ENCODE assay signal across 13 mouse cellular contexts in genomic region chr11:119777872-119778271, GRCm38 (mm10).
"Had no signal": no experiment of that assay in that cellular context is flagged by ENCODE, and none has a peak within 500 bp of the region (broad histone marks: within the 10 kb centered on the region; RNA-seq: fewer than 3 reads in every experiment).

No protein-coding gene starts in this region.

- H3K9me3 ChIP-seq: megakaryocyte, embryonic 14.5 days; midbrain, embryonic 15.5 days had no signal

- H3K4me2 ChIP-seq: kidney, embryonic 15.5 days; liver, embryonic 13.5 days; lung, embryonic 14.5 days; midbrain, embryonic 15.5 days; neural tube, embryonic 13.5 days had no signal

- H3K4me1 ChIP-seq: kidney, embryonic 15.5 days; liver, embryonic 13.5 days; midbrain, embryonic 15.5 days had no signal

- H3K27me3 ChIP-seq: kidney, embryonic 15.5 days; liver, embryonic 13.5 days; megakaryocyte, embryonic 14.5 days; midbrain, embryonic 15.5 days; neural tube, embryonic 13.5 days had no signal

- H3K4me3 ChIP-seq: kidney, embryonic 15.5 days; left cerebral cortex, adult 2 months; liver, embryonic 13.5 days; megakaryocyte, embryonic 14.5 days; midbrain, embryonic 10.5 days; midbrain, embryonic 15.5 days; neural tube, embryonic 13.5 days had no signal

- DNase-seq: kidney, adult 11 months; kidney, postnatal 10 days; layer of hippocampus, postnatal 36 days; liver, embryonic 13.5 days; lung, embryonic 14.5 days; thymus, postnatal 25 days had no signal

- H3K27ac ChIP-seq: kidney, embryonic 15.5 days; left cerebral cortex, adult 2 months; liver, embryonic 13.5 days; midbrain, embryonic 10.5 days; midbrain, embryonic 15.5 days; stomach, postnatal 0 days had no signal

- H3K36me3 ChIP-seq: midbrain, embryonic 15.5 days had no signal

- H3K9ac ChIP-seq: kidney, embryonic 15.5 days; liver, embryonic 13.5 days; lung, embryonic 14.5 days; midbrain, embryonic 15.5 days; neural tube, embryonic 13.5 days had no signal
